8 mouse cellular contexts compared by ENCODE assay signal in the genomic region with DNA sequence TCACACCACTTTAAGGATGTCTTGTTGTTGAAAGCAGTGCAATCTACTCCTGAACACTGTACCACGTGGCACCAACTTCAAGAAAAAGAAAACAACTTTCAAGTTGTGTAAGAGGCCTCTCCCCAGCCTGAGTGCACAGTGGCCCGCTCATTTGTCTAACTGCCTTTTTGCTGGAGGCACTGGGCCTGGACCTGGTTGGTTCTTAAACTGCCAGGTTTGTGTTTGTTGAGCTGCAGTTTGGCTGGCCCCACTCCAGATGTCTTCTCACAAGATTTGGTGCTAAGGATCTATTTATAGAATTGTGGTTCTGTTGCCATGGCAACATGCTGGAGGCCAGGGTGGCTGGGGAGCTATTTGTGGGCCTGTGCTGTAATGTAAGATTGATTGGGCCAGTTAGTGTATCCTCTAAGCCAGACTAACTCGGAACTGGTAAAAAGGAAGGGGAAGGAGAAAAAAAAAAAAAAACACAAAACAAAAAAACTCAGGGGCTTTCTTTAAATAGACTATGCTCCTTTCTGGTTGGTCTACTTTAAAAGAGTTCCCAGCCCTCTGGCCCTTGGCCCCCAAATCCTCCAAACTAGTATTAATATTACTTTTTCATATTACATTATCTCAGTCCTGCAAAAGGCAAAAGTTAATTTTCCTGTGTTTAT. TPM values are rescaled to one million over a fixed set of nuclear protein-coding genes. Genes with fewer than 3 reads are reported as not detected.
DNase-seq lines count a peak whose midpoint lies in the region; ATAC-seq and TF ChIP-seq lines count a peak whose summit lies in the region.

No protein-coding gene starts in this region.

- peaks cover 34% of the 10 kb centered on the region for H3K4me1 ChIP-seq in liver, postnatal 0 days (ENCODE audit: insufficient read depth)
- peaks cover 30% of the 10 kb centered on the region for H3K4me1 ChIP-seq in neural tube, embryonic 14.5 days (ENCODE audit: control insufficient read depth, insufficient read depth, low read length)

- peak overlapping the region; percentile 72 for H3K27ac ChIP-seq in liver, postnatal 0 days (ENCODE audit: low read depth)
- peak overlapping the region; percentile 65; the same call in 1 of the 2 replicates for H3K27ac ChIP-seq in neural tube, embryonic 14.5 days (ENCODE audit: low read depth, low read length)

- H3K36me3 ChIP-seq in liver, postnatal 0 days (replicated peaks; ENCODE audit: insufficient read depth, low read length), result peaks cover 31% of the 10 kb centered on the region
- H3K36me3 ChIP-seq in neural tube, embryonic 14.5 days (ENCODE audit: control insufficient read depth, insufficient read depth, low read length), result peaks cover 24% of the 10 kb centered on the region

- peak; percentile 88 for DNase-seq in MN1 (ENCODE audit: low spot score)
- DNase-seq in cerebellum, adult 11 months, result peak; percentile 49
- DNase-seq in forelimb bud, embryonic 11.5 days (ENCODE audit: low read depth, low spot score), result peak; percentile 89
- DNase-seq in heart, postnatal 36 days, result peak; percentile 78 to 83
- DNase-seq in layer of hippocampus, adult 18-20 months (ENCODE audit: low spot score in 2 of 2), result peak; percentile 50 to 77
- peak; percentile 71 for DNase-seq in liver, postnatal 0 days
- peak; percentile 9 to 31 for DNase-seq in thymus, postnatal 10 days (ENCODE audit: low spot score in 2 of 2)

- H3K4me2 ChIP-seq in liver, postnatal 0 days (ENCODE audit: low read depth, low read length), result no peak overlapping the region
- H3K4me2 ChIP-seq in neural tube, embryonic 14.5 days (ENCODE audit: low read depth, low read length), result peak overlapping the region; percentile 16; the same call in 1 of the 2 replicates

- no peak for TF ChIP-seq CTCF in liver, postnatal 0 days (IDR thresholded peaks at IDR 0.05; ENCODE audit: low read depth)

- ATAC-seq in liver, postnatal 0 days, result peak; percentile 74
- peak; percentile 84 for ATAC-seq in neural tube, embryonic 14.5 days (ENCODE audit: low read depth)

- WGBS in liver, postnatal 0 days (ENCODE audit: insufficient replicate concordance), result 6% methylated on average over 3 of the region's 3 CpGs
- WGBS in neural tube, embryonic 14.5 days, result 14% methylated on average over 3 of the region's 3 CpGs

- H3K27me3 ChIP-seq in liver, postnatal 0 days (ENCODE audit: insufficient read depth, low read length), result no peaks in the 10 kb centered on the region
- H3K27me3 ChIP-seq in neural tube, embryonic 14.5 days (ENCODE audit: control insufficient read depth, insufficient read depth, low read length), result no peaks in the 10 kb centered on the region

- no peak overlapping the region for H3K4me3 ChIP-seq in liver, postnatal 0 days (ENCODE audit: low read depth, low read length)
- H3K4me3 ChIP-seq in neural tube, embryonic 14.5 days (ENCODE audit: low read depth, low read length), result no peak overlapping the region

- H3K9ac ChIP-seq in liver, postnatal 0 days (replicated peaks), result no peak overlapping the region; the same call in 1 of the 2 replicates
- no peak overlapping the region for H3K9ac ChIP-seq in neural tube, embryonic 14.5 days (replicated peaks; ENCODE audit: low read depth, low read length)

- no peaks in the 10 kb centered on the region for H3K9me3 ChIP-seq in liver, postnatal 0 days (ENCODE audit: low read length)
- H3K9me3 ChIP-seq in neural tube, embryonic 14.5 days (ENCODE audit: control insufficient read depth, low read length), result no peaks in the 10 kb centered on the region

- intact Hi-C loops in heart, postnatal 36 days (cut with DNase I), result loop anchor here (1.0 kb wide), 1 partner anchor 12 kb away; no protein-coding TSS in a partner anchor

- no peak for TF ChIP-seq EP300 in liver, postnatal 0 days (IDR thresholded peaks at IDR 0.05; ENCODE audit: low read depth)

RNA-seq across cellular contexts. Expression of a gene that starts 2.4 kb away (rescaled TPM):
- total RNA-seq in heart, postnatal 36 days (2021), result 1 to 10 TPM; 2.4 TPM
- total RNA-seq in layer of hippocampus, adult 18-20 months (2021), result 1 to 10 TPM; 3.1 to 3.2 TPM
- polyA plus RNA-seq in liver, postnatal 0 days (2015; fragmentation: Nextera tagmentation; extraction: Ambion mirVana), result 1.3 and 2.9 TPM in 2 replicates
- polyA plus RNA-seq in neural tube, embryonic 14.5 days (2014; fragmentation: Nextera tagmentation; extraction: Ambion mirVana), result 10.0 and 11.8 TPM in 2 replicates

Comparison
In these comparisons a context has a peak if more than half of its experiments do, and no peak if none do; other contexts are left out.
1. DNase-seq: peak in every context shown above with its lines; median percentile 89 in forelimb bud, embryonic 11.5 days; 88 in MN1; 80 in heart, postnatal 36 days; 71 in liver, postnatal 0 days; 64 in layer of hippocampus, adult 18-20 months; 49 in cerebellum, adult 11 months; 20 in thymus, postnatal 10 days.